Mouse (Mus musculus) liver, embryonic 11.5 days (tissue): Measurements from ENCODE around the gene Spata31d1d. TPM values are rescaled to one million over a fixed set of nuclear protein-coding genes. Genes with fewer than 3 reads are reported as not detected.
"Not testable (repeated sequence)": the region's sequence is repeated elsewhere in the genome, so short reads cannot be mapped to it uniquely, and the experiment has no call there.

Experiments
- ATAC-seq: fragments of 200-750 bp; cut with Nextera tagmentation; replicated peaks from 2 replicates; pipeline ENCODE4 v1.8.0; 2017; ENCODE audit warnings: moderate number of reproducible peaks, mild to moderate bottlenecking, moderate TSS enrichment, moderate library complexity; ENCODE audit not compliant: low FRiP score
- DNase-seq: peaks from one replicate; pipeline ENCODE4 v3.0.0-alpha.2; 2017; ENCODE audit warnings: low spot score
- H3K27ac ChIP-seq: fragments of 300-500 bp; sonication (generic); 2 replicates; pipeline ENCODE4 v1.5.1; 2014; ENCODE audit warnings: mild to moderate bottlenecking, low read depth, low read length, control low read depth
- H3K27me3 ChIP-seq: fragments of 300-500 bp; sonication (generic); replicated peaks from 2 replicates; pipeline ENCODE4 v1.6.1; 2014; ENCODE audit warnings: low read length, mixed read lengths; ENCODE audit not compliant: control insufficient read depth, insufficient read depth
- H3K36me3 ChIP-seq: fragments of 300-500 bp; sonication (generic); 2 replicates; pipeline ENCODE4 v1.6.1; 2014; ENCODE audit warnings: mild to moderate bottlenecking, low read length, moderate library complexity, mixed read lengths; ENCODE audit not compliant: control insufficient read depth, insufficient read depth
- H3K4me1 ChIP-seq: fragments of 300-500 bp; sonication (generic); replicated peaks from 2 replicates; pipeline ENCODE4 v1.6.1; 2014; ENCODE audit warnings: low read length, mixed read lengths; ENCODE audit not compliant: control insufficient read depth, insufficient read depth
- H3K4me2 ChIP-seq: fragments of 300-500 bp; sonication (generic); 2 replicates; pipeline ENCODE4 v1.6.1; 2014; ENCODE audit warnings: mild to moderate bottlenecking, control low read depth, moderate library complexity
- H3K4me3 ChIP-seq: fragments of 300-500 bp; sonication (generic); 2 replicates; pipeline ENCODE4 v1.5.1; 2014; ENCODE audit warnings: low read depth, low read length, control low read depth
- H3K9ac ChIP-seq: fragments of 300-500 bp; sonication (generic); 2 replicates; pipeline ENCODE4 v1.6.1; 2014; ENCODE audit warnings: low read depth, low read length, control low read depth
- H3K9me3 ChIP-seq: fragments of 300-500 bp; sonication (generic); 2 replicates; pipeline ENCODE4 v1.6.1; 2016; ENCODE audit warnings: low read length, inconsistent platforms, mixed read lengths; ENCODE audit not compliant: control insufficient read depth
- WGBS: fragments of 180-500 bp; shearing (Covaris S2); extraction: QIAGEN DNeasy Blood & Tissue Kit; methylation state at CpG from one replicate; pipeline ENCODE4 v1.1.7; 2014; 5-methylcytosine and 5-hydroxymethylcytosine counted together
- polyA plus RNA-seq: library from polyadenylated mRNA; unstranded; fragments of >200 nt; fragmentation: Nextera tagmentation; extraction: Ambion mirVana; gene quantifications from 2 replicates; pipeline ENCODE4 v1.2.1, GENCODE M21; 2014

The Spata31d1d gene
- not detected in 2 replicates for polyA plus RNA-seq

- DNase-seq (no peak), ATAC-seq (0 out of 2 replicates have a peak, but pooled peaks have one; percentile 11)
- H3K9me3 ChIP-seq: no peaks in the 10 kb centered on the region
- 30% methylated on average over 6 of the region's 7 CpGs for WGBS
- no peak within 1 kb of the TSS for H3K4me2 ChIP-seq
- peaks cover 28% of the 10 kb centered on the region for H3K4me1 ChIP-seq
- no peaks in the 10 kb centered on the region for H3K36me3 ChIP-seq
- no peak within 1 kb of the TSS for H3K9ac ChIP-seq
- no peak within 1 kb of the TSS for H3K27ac ChIP-seq
- no peak within 1 kb of the TSS for H3K4me3 ChIP-seq
- H3K27me3 ChIP-seq: peaks cover 8% of the 10 kb centered on the region
Measured at GRCm38 (mm10) chr13:59731652-59732051, at the start of gene Spata31d1d. Spata31d1d (minus strand) TSS chr13:59731752.

GRCm38 (mm10) chr13:59779744-59780264 lies 48.3 kb upstream of the Spata31d1d start:
- H3K27ac ChIP-seq, H3K4me2 ChIP-seq, H3K4me1 ChIP-seq, H3K27me3 ChIP-seq, ATAC-seq, H3K9me3 ChIP-seq, H3K9ac ChIP-seq, DNase-seq, H3K4me3 ChIP-seq: not testable (repeated sequence)
- 97% methylated on average over 1 of the region's 1 CpGs for WGBS
- H3K36me3 ChIP-seq: peaks cover 70% of the 10 kb centered on the region

GRCm38 (mm10) chr13:59779213-59779612 lies 47.7 kb upstream of the Spata31d1d start:
- H3K4me1 ChIP-seq: no peaks in the 10 kb centered on the region
- peaks cover 67% of the 10 kb centered on the region for H3K36me3 ChIP-seq
- no peaks in the 10 kb centered on the region for H3K27me3 ChIP-seq
- no peaks in the 10 kb centered on the region for H3K9me3 ChIP-seq
- H3K4me2 ChIP-seq: no peak overlapping the region
- ATAC-seq: peak; percentile 37; the same call in 1 of the 2 replicates
- no peak overlapping the region for H3K9ac ChIP-seq
- H3K27ac ChIP-seq: no peak overlapping the region
- 85% methylated on average over 4 of the region's 4 CpGs for WGBS
- H3K4me3 ChIP-seq: no peak overlapping the region
- DNase-seq: no peak

- no peak overlapping the region for H3K9ac ChIP-seq
- no peak overlapping the region for H3K4me2 ChIP-seq
- H3K4me1 ChIP-seq: peaks cover 16% of the 10 kb centered on the region
- peaks cover 39% of the 10 kb centered on the region for H3K36me3 ChIP-seq
- DNase-seq (no peak), ATAC-seq (no peak)
- no peak overlapping the region for H3K27ac ChIP-seq
- no peaks in the 10 kb centered on the region for H3K27me3 ChIP-seq
- WGBS: 88% methylated on average over 3 of the region's 3 CpGs
- no peak overlapping the region for H3K4me3 ChIP-seq
- no peaks in the 10 kb centered on the region for H3K9me3 ChIP-seq
Measured at GRCm38 (mm10) chr13:59775168-59775567, 43.6 kb upstream of the Spata31d1d start.

GRCm38 (mm10) chr13:59771257-59771656 lies 39.7 kb upstream of the Spata31d1d start:
- peak; percentile 49 for DNase-seq
- Histone ChIP-seq H3K36me3 (peaks cover 10% of the 10 kb centered on the region; the same call in 1 of the 2 replicates), H3K4me3 (peak overlapping the region; percentile 93; the same call in 1 of the 2 replicates), H3K9ac (peak overlapping the region; percentile 93), H3K27me3 (no peaks in the 10 kb centered on the region), H3K27ac (peak overlapping the region; percentile 100), H3K4me2 (peak overlapping the region; percentile 91), H3K4me1 (peaks cover 40% of the 10 kb centered on the region), H3K9me3 (no peaks in the 10 kb centered on the region)
- WGBS: 20% methylated on average over 9 of the region's 9 CpGs
- peak; percentile 38 for ATAC-seq

GRCm38 (mm10) chr13:59770847-59771246 lies 39.3 kb upstream of the Spata31d1d start:
- H3K9me3 ChIP-seq: no peaks in the 10 kb centered on the region
- H3K27ac ChIP-seq: peak overlapping the region; percentile 100
- peak overlapping the region; percentile 93 for H3K9ac ChIP-seq
- H3K36me3 ChIP-seq: peaks cover 9% of the 10 kb centered on the region; the same call in 1 of the 2 replicates
- H3K27me3 ChIP-seq: no peaks in the 10 kb centered on the region
- H3K4me3 ChIP-seq: peak overlapping the region; percentile 93
- peaks cover 44% of the 10 kb centered on the region for H3K4me1 ChIP-seq
- DNase-seq: no peak
- WGBS: 26% methylated on average over 9 of the region's 9 CpGs
- peak overlapping the region; percentile 91 for H3K4me2 ChIP-seq
- 0 out of 2 replicates have a peak, but pooled peaks have one; percentile 17 for ATAC-seq

- peak overlapping the region; percentile 91 for H3K4me2 ChIP-seq
- peak; percentile 91 for DNase-seq
- H3K4me1 ChIP-seq: peaks cover 48% of the 10 kb centered on the region
- H3K27me3 ChIP-seq: no peaks in the 10 kb centered on the region
- H3K4me3 ChIP-seq: peak overlapping the region; percentile 93
- H3K27ac ChIP-seq: peak overlapping the region; percentile 100
- 0% methylated on average over 28 of the region's 28 CpGs for WGBS
- peaks cover 8% of the 10 kb centered on the region; the same call in 1 of the 2 replicates for H3K36me3 ChIP-seq
- H3K9me3 ChIP-seq: no peaks in the 10 kb centered on the region
- ATAC-seq: peak; percentile 85
- peak overlapping the region; percentile 93 for H3K9ac ChIP-seq
Measured at GRCm38 (mm10) chr13:59770164-59770562, 38.6 kb upstream of the Spata31d1d start.

GRCm38 (mm10) chr13:59769296-59770163 lies 38.0 kb upstream of the Spata31d1d start, which contains the start of gene Isca1:
Isca1 (minus strand) TSS chr13:59769810.
- Histone ChIP-seq H3K9me3 (no peaks in the 10 kb centered on the region), H3K4me1 (peaks cover 48% of the 10 kb centered on the region), H3K9ac (peak within 1 kb of the TSS; percentile 93), H3K27ac (peak within 1 kb of the TSS; percentile 100), H3K36me3 (peaks cover 6% of the 10 kb centered on the region; the same call in 1 of the 2 replicates), H3K27me3 (no peaks in the 10 kb centered on the region), H3K4me2 (peak within 1 kb of the TSS; percentile 91), H3K4me3 (peak within 1 kb of the TSS; percentile 93)
- DNase-seq: peak; percentile 99
- under 1% methylated on average over 91 of the region's 91 CpGs for WGBS
- ATAC-seq: peak; percentile 94
